Mouse (Mus musculus): ENCODE results near the gene Igtp. TPM values are rescaled to one million over a fixed set of nuclear protein-coding genes. Genes with fewer than 3 reads are reported as not detected.

Igtp gene
- polyA plus RNA-seq, 1 experiment, result 14.0 TPM

Other genes starting within 250 kb of the Igtp start
- gene Larp1, start 190.5 kb upstream of the Igtp start, polyA plus RNA-seq (2012; rRNA removed), result 43.0 and 56.5 TPM in 2 replicates
- gene Gm12248, start 106.4 kb upstream of the Igtp start, polyA plus RNA-seq (2012; rRNA removed), result 1.2 and 1.3 TPM in 2 replicates
- 52.2 and 54.6 TPM in 2 replicates for gene Cnot8, start 95.4 kb upstream of the Igtp start, polyA plus RNA-seq (2012; rRNA removed)
- 8.0 and 8.1 TPM in 2 replicates for gene Gemin5, start 31.0 kb upstream of the Igtp start, polyA plus RNA-seq (2012; rRNA removed)
- gene Mrpl22, start 27.9 kb upstream of the Igtp start, polyA plus RNA-seq (2012; rRNA removed), result 30.0 and 37.2 TPM in 2 replicates
- gene Irgm2, start 62 bp downstream of the Igtp start, polyA plus RNA-seq (2012; rRNA removed), result 9.2 and 11.4 TPM in 2 replicates
- 2.7 and 4.6 TPM in 2 replicates for gene 4930438A08Rik, start 75.2 kb downstream of the Igtp start, polyA plus RNA-seq (2012; rRNA removed)
- 42.3 and 45.8 TPM in 2 replicates for gene Zfp692, start 107.5 kb downstream of the Igtp start, polyA plus RNA-seq (2012; rRNA removed)
- gene Zfp672, start 130.8 kb downstream of the Igtp start, polyA plus RNA-seq (2012; rRNA removed), result 47.1 and 48.3 TPM in 2 replicates
- gene Sh3bp5l, start 131.2 kb downstream of the Igtp start, polyA plus RNA-seq (2012; rRNA removed), result 56.5 and 58.4 TPM in 2 replicates
- 1,979 and 3,212 TPM in 2 replicates for gene Lypd8, start 179.5 kb downstream of the Igtp start, polyA plus RNA-seq (2012; rRNA removed)
- 0.32 and 0.60 TPM in 2 replicates for gene 1810065E05Rik, start 221.6 kb downstream of the Igtp start, polyA plus RNA-seq (2012; rRNA removed)
- not detected in 2 replicates for gene Gm12253, start 233.0 kb downstream of the Igtp start, polyA plus RNA-seq (2012; rRNA removed)